Mouse (Mus musculus): ENCODE results near the gene Gstp2. TPM values are rescaled to one million over a fixed set of nuclear protein-coding genes. Genes with fewer than 3 reads are reported as not detected.

Gene Gstp2
- polyA plus RNA-seq, 1 experiment from 2014 or later = 11.1 TPM

DNA sequence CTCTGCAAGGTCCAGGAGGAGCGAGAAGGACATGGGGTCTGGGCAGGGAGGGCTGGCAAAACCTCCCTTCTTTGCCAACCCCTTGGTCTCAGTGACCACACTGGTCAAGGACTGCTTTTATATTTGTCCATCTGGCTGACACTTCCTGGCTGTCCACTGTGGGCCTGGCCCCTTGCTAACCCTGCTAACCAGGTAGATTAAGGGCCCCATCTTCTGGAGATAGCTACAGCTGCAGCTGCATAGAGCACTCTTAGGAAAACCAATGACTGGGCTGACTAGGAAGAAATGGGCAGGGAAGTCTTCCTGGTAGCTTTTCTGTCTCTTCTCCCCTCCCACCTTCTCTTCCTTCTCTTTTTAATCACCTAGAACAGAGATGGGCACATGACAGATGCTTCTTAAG is 39.2 kb upstream of the Gstp2 start:
- H3K4me2 ChIP-seq = no peak overlapping the region
- H3K4me1 ChIP-seq (replicated peaks) = peaks cover 8% of the 10 kb centered on the region
- no peak for ATAC-seq (replicated peaks; ENCODE audit: insufficient number of reproducible peaks, insufficient read depth, low FRiP score, low read depth)
- no peak overlapping the region for H3K4me3 ChIP-seq
- H3K27me3 ChIP-seq = peaks cover 24% of the 10 kb centered on the region
- H3K36me3 ChIP-seq = no peaks in the 10 kb centered on the region
- no peak overlapping the region for H3K27ac ChIP-seq
- no peak overlapping the region for H3K9ac ChIP-seq
- no peaks in the 10 kb centered on the region for H3K9me3 ChIP-seq (replicated peaks)
- WGBS = 100% methylated on average over 1 of the region's 1 CpGs

DNA sequence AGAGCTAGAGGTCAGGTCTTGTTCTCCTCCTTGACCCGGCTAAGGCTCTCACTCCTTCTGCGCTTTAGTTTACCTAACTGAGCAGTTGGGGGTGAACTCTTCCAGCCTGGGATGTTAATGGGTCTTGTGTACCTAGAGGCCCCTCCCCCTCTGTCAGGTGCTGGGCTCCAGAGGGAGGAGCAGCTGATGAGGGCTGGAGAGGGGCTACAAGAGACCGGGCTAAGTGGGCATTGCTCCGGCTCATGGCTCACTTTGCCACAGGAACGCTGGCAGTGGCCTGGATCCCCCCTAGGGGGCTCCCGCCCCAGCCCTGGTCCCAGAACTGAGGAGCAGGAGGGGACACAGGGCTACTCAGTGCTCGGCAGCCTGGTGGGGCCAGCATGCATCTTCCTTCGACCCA is 38.0 kb upstream of the Gstp2 start:
- Histone ChIP-seq H3K4me3 (no peak overlapping the region), H3K9ac (no peak overlapping the region), H3K4me1 (replicated peaks) (peaks cover 8% of the 10 kb centered on the region), H3K27ac (no peak overlapping the region), H3K27me3 (peaks cover 18% of the 10 kb centered on the region; the same call in 1 of the 2 replicates), H3K4me2 (no peak overlapping the region), H3K36me3 (no peaks in the 10 kb centered on the region), H3K9me3 (replicated peaks) (no peaks in the 10 kb centered on the region)
- ATAC-seq (replicated peaks; ENCODE audit: insufficient number of reproducible peaks, insufficient read depth, low FRiP score, low read depth) = no peak
- WGBS = 34% methylated on average over 8 of the region's 8 CpGs

DNA sequence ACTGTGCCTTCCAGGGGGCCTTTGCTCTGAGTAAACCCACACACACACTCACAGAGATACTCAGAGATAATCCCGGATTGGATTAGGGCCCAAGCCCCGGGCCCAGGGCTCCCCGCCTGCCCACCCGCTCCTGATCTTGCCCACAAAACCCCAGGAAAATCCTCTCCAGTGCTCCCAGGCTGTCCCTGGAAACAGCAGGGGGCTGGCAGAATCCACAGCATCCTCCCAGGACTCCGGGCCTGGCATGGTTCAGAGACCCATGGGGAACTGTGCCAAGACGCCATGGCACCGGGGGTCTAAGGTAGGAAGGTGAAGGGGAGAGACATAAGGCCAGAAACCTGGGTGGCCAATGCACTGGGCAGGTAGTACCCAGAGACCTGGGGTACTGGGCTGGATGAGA is 37.5 kb upstream of the Gstp2 start:
- WGBS = 74% methylated on average over 7 of the region's 7 CpGs
- Histone ChIP-seq H3K4me1 (replicated peaks) (peaks cover 8% of the 10 kb centered on the region), H3K27me3 (peaks cover 18% of the 10 kb centered on the region; the same call in 1 of the 2 replicates), H3K27ac (no peak overlapping the region), H3K9ac (no peak overlapping the region), H3K4me3 (no peak overlapping the region), H3K36me3 (no peaks in the 10 kb centered on the region), H3K4me2 (no peak overlapping the region), H3K9me3 (replicated peaks) (no peaks in the 10 kb centered on the region)
- no peak for ATAC-seq (replicated peaks; ENCODE audit: insufficient number of reproducible peaks, insufficient read depth, low FRiP score, low read depth)

DNA sequence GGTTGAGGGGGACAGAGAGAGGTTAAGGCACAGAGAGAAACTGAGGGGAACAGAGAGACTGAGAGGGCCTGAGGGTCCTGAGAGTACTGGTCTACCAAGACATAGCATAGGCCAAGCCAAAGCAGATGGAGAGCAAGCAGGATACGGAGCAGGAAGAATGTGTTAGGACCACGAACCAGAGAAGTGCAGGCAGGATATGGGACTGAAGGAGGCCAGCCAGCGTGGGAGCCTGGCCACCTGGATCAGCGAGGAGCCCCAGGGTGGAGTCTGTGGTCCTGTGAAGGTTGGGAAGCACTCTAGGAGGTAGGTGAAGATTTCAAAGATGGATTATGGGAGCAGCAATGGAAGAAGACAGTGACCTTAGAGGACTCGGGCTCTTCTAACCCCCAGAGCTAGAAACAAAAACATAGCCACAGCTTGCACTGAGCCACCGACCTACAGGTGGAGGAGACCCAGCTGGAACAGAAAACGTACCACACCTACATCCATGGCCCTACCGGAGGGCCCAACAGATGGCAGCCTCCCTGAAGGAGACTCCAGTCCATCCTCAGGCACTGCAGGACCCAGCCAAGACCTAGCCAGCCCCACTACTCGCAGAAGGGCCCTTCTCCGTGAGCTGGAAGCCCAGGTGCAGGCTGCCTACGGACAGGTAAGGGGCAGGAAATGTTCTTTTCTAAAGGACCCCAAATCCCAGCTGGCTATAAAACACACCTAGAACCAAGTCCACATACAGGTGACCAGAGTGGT is 36.6 kb upstream of the Gstp2 start:
- no peak overlapping the region for H3K9ac ChIP-seq
- no peak overlapping the region for H3K4me3 ChIP-seq
- no peak overlapping the region for H3K27ac ChIP-seq
- H3K4me1 ChIP-seq (replicated peaks) = peaks cover 7% of the 10 kb centered on the region
- no peaks in the 10 kb centered on the region for H3K9me3 ChIP-seq (replicated peaks)
- WGBS = 71% methylated on average over 11 of the region's 11 CpGs
- peaks cover 18% of the 10 kb centered on the region; the same call in 1 of the 2 replicates for H3K27me3 ChIP-seq
- no peaks in the 10 kb centered on the region for H3K36me3 ChIP-seq
- ATAC-seq (replicated peaks; ENCODE audit: insufficient number of reproducible peaks, insufficient read depth, low FRiP score, low read depth) = no peak
- H3K4me2 ChIP-seq = no peak overlapping the region

DNA sequence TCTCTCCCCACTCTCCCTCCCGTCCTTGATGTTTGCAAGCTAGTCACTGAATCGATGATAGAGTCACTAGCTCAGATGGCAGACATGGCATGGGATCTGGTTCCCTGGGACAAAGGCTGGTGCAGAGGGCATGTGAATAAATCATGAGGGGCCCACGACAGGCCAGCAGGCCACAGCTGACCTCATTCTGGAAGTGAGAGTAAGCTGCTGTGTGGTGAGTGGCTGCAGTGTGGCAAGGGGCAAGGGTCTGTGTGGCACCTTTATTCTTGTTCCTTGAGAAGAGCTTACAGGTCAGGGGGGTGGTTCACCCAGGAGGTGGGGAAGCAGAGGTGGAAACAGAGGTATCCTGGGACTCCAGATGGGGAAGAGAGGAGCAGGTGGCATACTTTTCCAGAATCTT is 35.6 kb upstream of the Gstp2 start, which contains the start of gene Cabp2:
Gene Cabp2, plus strand, starts transcription at position 185 of the 400 bp plus-strand sequence.
- H3K36me3 ChIP-seq = no peaks in the 10 kb centered on the region
- H3K4me3 ChIP-seq = no peak within 1 kb of the TSS
- ATAC-seq (replicated peaks; ENCODE audit: insufficient number of reproducible peaks, insufficient read depth, low FRiP score, low read depth) = no peak
- 68% methylated on average over 3 of the region's 3 CpGs for WGBS
- no peaks in the 10 kb centered on the region for H3K4me1 ChIP-seq (replicated peaks)
- peaks cover 18% of the 10 kb centered on the region; the same call in 1 of the 2 replicates for H3K27me3 ChIP-seq
- no peak within 1 kb of the TSS for H3K4me2 ChIP-seq
- H3K27ac ChIP-seq = no peak within 1 kb of the TSS
- no peaks in the 10 kb centered on the region for H3K9me3 ChIP-seq (replicated peaks)
- H3K9ac ChIP-seq = no peak within 1 kb of the TSS

DNA sequence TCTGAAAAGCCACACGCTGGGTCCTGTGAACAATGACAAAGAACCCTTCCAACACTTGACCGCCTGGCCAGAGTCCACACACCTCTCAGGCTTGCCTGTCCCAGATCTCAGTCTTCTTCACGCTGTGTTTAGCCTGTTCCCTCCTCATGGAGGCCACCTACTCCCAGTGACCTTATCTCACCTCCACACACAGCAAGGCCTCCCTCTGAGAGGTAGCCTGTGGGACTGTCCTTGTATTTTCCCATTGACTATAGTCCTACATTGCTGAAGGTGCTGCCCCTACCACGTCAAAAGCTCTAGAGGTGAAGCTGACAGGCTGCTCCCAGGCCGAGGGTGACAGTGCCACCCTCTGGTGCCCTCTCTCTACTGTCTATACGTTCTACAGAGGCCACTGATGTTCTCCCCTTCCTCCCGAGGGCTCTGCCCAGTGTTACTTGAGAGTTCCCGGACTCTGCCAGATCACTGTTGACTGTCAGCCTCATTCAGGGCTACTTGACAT is 34.7 kb upstream of the Gstp2 start:
- Histone ChIP-seq H3K9me3 (replicated peaks) (no peaks in the 10 kb centered on the region), H3K4me3 (no peak overlapping the region), H3K4me1 (replicated peaks) (no peaks in the 10 kb centered on the region), H3K27ac (no peak overlapping the region), H3K36me3 (no peaks in the 10 kb centered on the region), H3K4me2 (no peak overlapping the region), H3K9ac (no peak overlapping the region), H3K27me3 (peaks cover 18% of the 10 kb centered on the region; the same call in 1 of the 2 replicates)
- ATAC-seq (replicated peaks; ENCODE audit: insufficient number of reproducible peaks, insufficient read depth, low FRiP score, low read depth) = no peak
- WGBS = 59% methylated on average over 8 of the region's 8 CpGs

DNA sequence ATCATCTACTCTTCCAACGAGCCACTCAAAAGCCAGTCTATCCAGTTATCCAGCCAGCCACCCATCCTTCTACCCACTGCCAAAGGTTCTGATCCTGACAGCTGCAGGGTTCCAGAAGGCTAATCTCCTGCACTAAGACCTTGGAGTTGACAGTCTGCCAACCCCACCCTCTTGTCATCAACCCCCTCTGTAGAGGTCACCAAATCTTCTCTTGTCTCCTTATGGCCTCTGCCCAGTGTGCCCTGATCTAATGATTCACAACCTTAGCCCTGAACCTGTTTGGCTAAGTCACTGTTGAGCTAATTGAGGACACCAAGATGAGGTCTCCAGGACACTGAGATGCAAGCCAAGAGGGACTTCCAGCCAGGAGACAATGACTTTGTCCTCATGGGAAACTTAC is 33.8 kb upstream of the Gstp2 start:
- 70% methylated on average over 1 of the region's 1 CpGs for WGBS
- Histone ChIP-seq H3K4me1 (replicated peaks) (no peaks in the 10 kb centered on the region), H3K9ac (no peak overlapping the region), H3K27me3 (peaks cover 14% of the 10 kb centered on the region; the same call in 1 of the 2 replicates), H3K4me3 (no peak overlapping the region), H3K9me3 (replicated peaks) (no peaks in the 10 kb centered on the region), H3K4me2 (no peak overlapping the region), H3K27ac (no peak overlapping the region), H3K36me3 (no peaks in the 10 kb centered on the region)
- ATAC-seq (replicated peaks; ENCODE audit: insufficient number of reproducible peaks, insufficient read depth, low FRiP score, low read depth) = no peak

DNA sequence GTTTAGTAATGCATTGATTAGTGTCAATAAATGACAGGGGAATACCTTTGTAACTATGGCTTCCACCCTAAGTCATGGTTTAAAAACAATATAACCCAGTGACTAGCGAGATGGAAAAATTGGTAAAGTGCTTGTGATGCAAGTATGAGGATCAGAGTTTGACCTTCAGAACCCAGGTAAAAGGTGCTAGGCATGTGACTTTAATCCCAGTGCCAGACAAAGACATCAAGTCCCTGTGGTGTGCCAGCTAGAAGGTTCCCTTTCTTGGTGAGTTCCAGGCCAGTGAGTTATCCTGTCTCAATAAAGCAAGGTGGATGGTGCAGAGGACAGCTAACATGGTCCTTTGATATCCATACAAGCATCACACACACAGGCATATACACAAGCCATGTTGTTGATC is 29.7 kb upstream of the Gstp2 start:
- no peak overlapping the region for H3K9ac ChIP-seq
- no peak overlapping the region for H3K4me2 ChIP-seq
- ATAC-seq (replicated peaks; ENCODE audit: insufficient number of reproducible peaks, insufficient read depth, low FRiP score, low read depth) = no peak
- H3K27me3 ChIP-seq = no peaks in the 10 kb centered on the region
- no peak overlapping the region for H3K27ac ChIP-seq
- H3K4me1 ChIP-seq (replicated peaks) = no peaks in the 10 kb centered on the region
- no peak overlapping the region for H3K4me3 ChIP-seq
- H3K36me3 ChIP-seq = no peaks in the 10 kb centered on the region
- WGBS = 83% methylated on average over 1 of the region's 1 CpGs
- H3K9me3 ChIP-seq (replicated peaks) = no peaks in the 10 kb centered on the region

DNA sequence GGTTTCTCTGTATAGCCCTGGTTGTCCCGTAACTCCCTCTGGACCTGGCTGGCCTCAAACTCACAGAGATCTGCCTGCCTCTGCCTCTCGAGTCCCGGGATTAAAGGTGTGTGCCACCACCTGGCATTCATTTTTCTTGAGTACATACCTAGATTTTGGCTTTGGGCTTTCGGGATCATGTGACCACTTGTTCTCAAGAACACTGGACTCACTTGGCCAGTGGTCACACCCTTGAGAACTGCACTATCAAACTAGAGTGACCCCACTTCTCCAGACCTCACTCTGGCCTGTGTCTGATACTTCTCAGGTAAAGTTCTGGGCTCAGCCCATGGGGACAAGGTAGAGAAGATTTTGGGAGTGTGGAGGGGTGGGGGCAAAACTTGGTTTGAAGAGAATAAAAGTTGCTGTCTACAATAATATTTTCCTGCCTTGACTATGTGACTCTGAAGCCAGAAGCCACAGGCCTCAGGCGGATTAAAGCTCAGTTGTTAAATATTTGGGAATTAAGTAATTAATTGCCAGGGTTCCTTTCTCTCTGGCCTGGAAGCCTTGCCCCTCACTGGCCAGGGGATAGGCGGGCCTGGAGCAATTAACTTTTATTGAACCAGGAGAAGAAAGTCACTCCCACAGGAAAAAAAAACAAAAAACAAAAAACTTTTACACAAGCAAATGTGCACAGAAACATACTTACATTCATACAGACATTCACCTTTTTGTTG is 27.0 kb upstream of the Gstp2 start:
- no peak overlapping the region for H3K9ac ChIP-seq
- H3K4me1 ChIP-seq (replicated peaks) = no peaks in the 10 kb centered on the region
- H3K27ac ChIP-seq = no peak overlapping the region
- H3K4me3 ChIP-seq = no peak overlapping the region
- no peak for ATAC-seq (replicated peaks; ENCODE audit: insufficient number of reproducible peaks, insufficient read depth, low FRiP score, low read depth)
- H3K9me3 ChIP-seq (replicated peaks) = no peaks in the 10 kb centered on the region
- no peaks in the 10 kb centered on the region for H3K27me3 ChIP-seq
- no peak overlapping the region for H3K4me2 ChIP-seq
- WGBS = 87% methylated on average over 6 of the region's 6 CpGs
- no peaks in the 10 kb centered on the region for H3K36me3 ChIP-seq

DNA sequence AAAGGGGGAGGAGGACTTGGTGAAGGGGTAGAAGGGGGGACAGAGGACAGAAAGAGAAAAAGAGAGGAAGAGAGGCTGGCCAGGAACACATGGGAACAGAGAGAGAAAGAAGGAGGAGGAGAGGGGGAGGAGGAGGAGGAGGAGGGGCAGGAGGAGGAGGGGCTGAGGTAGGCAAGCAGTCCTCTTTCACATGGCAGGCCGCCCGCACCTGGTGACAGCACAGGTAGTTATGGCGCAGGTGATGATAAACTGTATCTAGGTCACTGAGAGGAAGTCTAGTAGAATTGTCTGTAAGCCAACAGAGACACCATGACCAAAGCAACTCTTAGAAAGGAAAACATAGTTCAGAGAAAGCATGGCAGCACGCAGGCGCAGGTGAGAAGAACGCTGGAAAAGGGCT is 25.6 kb upstream of the Gstp2 start:
- Histone ChIP-seq H3K4me1 (replicated peaks) (no peaks in the 10 kb centered on the region), H3K9me3 (replicated peaks) (no peaks in the 10 kb centered on the region), H3K4me2 (no peak overlapping the region), H3K27me3 (no peaks in the 10 kb centered on the region), H3K36me3 (no peaks in the 10 kb centered on the region), H3K27ac (no peak overlapping the region), H3K9ac (no peak overlapping the region), H3K4me3 (no peak overlapping the region)
- WGBS = 83% methylated on average over 6 of the region's 6 CpGs
- no peak for ATAC-seq (replicated peaks; ENCODE audit: insufficient number of reproducible peaks, insufficient read depth, low FRiP score, low read depth)

DNA sequence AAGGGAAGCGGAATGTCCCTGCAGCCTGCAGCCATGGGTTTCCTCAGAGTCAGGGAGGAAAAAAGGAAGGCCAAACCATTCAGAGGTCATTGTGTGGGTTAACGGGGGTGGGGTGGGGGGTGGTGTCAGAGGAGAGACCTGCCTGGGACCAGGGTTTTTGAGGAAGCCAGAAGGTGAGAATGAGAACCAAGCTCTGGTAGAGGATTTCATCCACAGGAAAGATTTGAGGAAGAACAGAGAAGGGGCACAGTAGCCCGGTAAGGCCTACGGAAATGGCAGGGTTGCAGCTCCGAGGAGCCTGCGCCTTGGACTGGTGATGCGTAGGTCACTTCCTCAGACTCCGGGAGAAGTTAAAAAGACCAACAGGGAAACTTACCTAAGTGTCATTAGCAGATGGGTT is 24.9 kb upstream of the Gstp2 start:
- ATAC-seq (replicated peaks; ENCODE audit: insufficient number of reproducible peaks, insufficient read depth, low FRiP score, low read depth) = no peak

More for the DNA sequence above, 24.9 kb upstream of the Gstp2 start:
- Histone ChIP-seq H3K36me3 (no peaks in the 10 kb centered on the region), H3K27me3 (no peaks in the 10 kb centered on the region), H3K9me3 (replicated peaks) (no peaks in the 10 kb centered on the region), H3K9ac (no peak overlapping the region), H3K4me2 (no peak overlapping the region), H3K4me3 (no peak overlapping the region), H3K4me1 (replicated peaks) (no peaks in the 10 kb centered on the region), H3K27ac (no peak overlapping the region)
- 78% methylated on average over 8 of the region's 8 CpGs for WGBS

Data from heart, embryonic 15.5 days (tissue).